Mouse (Mus musculus) kidney, adult 2 months (tissue): ENCODE measurements around the gene Vps25. TPM values are rescaled to one million over a fixed set of nuclear protein-coding genes. Genes with fewer than 3 reads are reported as not detected.

Experiments used
- DNase-seq: peaks from one replicate; pipeline ENCODE4 v3.0.0; 2021
- H3K27ac ChIP-seq: fragments of 200-500 bp; 2 replicates; pipeline ENCODE4 v1.5.1; 2012; ENCODE audit warnings: low read depth, low read length, control low read depth, inconsistent platforms; ENCODE audit not compliant: insufficient read depth
- H3K27me3 ChIP-seq: fragments of 200-500 bp; replicated peaks from 2 replicates; pipeline ENCODE4 v1.6.1; 2012; ENCODE audit warnings: mild to moderate bottlenecking, moderate library complexity, low read length, inconsistent platforms; ENCODE audit not compliant: control insufficient read depth, insufficient read depth
- H3K36me3 ChIP-seq: fragments of 200-500 bp; 2 replicates; pipeline ENCODE4 v1.6.1; 2012; ENCODE audit warnings: mild to moderate bottlenecking, moderate library complexity, low read length, inconsistent platforms; ENCODE audit not compliant: control insufficient read depth, insufficient read depth
- H3K4me1 ChIP-seq: fragments of 200-500 bp; 2 replicates; pipeline ENCODE4 v1.6.1; 2011; ENCODE audit warnings: low read length; ENCODE audit not compliant: control insufficient read depth, insufficient read depth
- H3K4me3 ChIP-seq: fragments of 200-500 bp; 2 replicates; pipeline ENCODE4 v1.5.1; 2011; ENCODE audit warnings: mild to moderate bottlenecking, low read depth, low read length, control low read depth; ENCODE audit not compliant: insufficient read depth
- CTCF ChIP-seq: fragments of 200-500 bp; conservative IDR thresholded peaks from 2 replicates; pipeline ENCODE4 v1.5.1; 2011; ENCODE audit warnings: low read depth, mild to moderate bottlenecking, control low read depth, low read length, moderate library complexity, mixed read lengths; ENCODE audit not compliant: insufficient read depth, insufficient read length
- POLR2A ChIP-seq: fragments of 200-500 bp; IDR thresholded peaks from one replicate; pipeline ENCODE4 v1.6.1; 2011; ENCODE audit warnings: low read depth, low read length, control low read depth
- WGBS: fragments of 180-500 bp; shearing (Covaris S2); methylation state at CpG from one replicate; pipeline ENCODE4 v1.1.7; 2018; 5-methylcytosine and 5-hydroxymethylcytosine counted together
- polyA plus RNA-seq: library from polyadenylated mRNA; depleted of rRNA; stranded (reverse); fragments of >200 nt; gene quantifications from 2 replicates; pipeline ENCODE4 v1.2.3, GENCODE M21; 2012

Gene Vps25
- polyA plus RNA-seq, 1 experiment, result 116 TPM

GRCm38 (mm10) chr11:101232010-101232839, 21.3 kb upstream of the Vps25 start:
- WGBS, result 39% methylated on average over 6 of the region's 6 CpGs
- peaks cover 27% of the 10 kb centered on the region; the same call in 1 of the 2 replicates for H3K4me1 ChIP-seq
- peak overlapping the region; percentile 35 for H3K4me3 ChIP-seq
- peak; percentile 66 for DNase-seq
- H3K27ac ChIP-seq, result peak overlapping the region; percentile 97
- no peaks in the 10 kb centered on the region for H3K36me3 ChIP-seq
- TF ChIP-seq CTCF (no peak), POLR2A (no peak)
- no peaks in the 10 kb centered on the region for H3K27me3 ChIP-seq

GRCm38 (mm10) chr11:101233240-101233639, 20.3 kb upstream of the Vps25 start:
- Histone ChIP-seq H3K27me3 (no peaks in the 10 kb centered on the region), H3K27ac (peak overlapping the region; percentile 12; the same call in 1 of the 2 replicates), H3K4me1 (peaks cover 27% of the 10 kb centered on the region; the same call in 1 of the 2 replicates), H3K4me3 (no peak overlapping the region), H3K36me3 (no peaks in the 10 kb centered on the region)
- 57% methylated on average over 1 of the region's 1 CpGs for WGBS
- no peak for TF ChIP-seq CTCF
- TF ChIP-seq POLR2A, result no peak
- DNase-seq, result no peak

GRCm38 (mm10) chr11:101234124-101234523, 19.4 kb upstream of the Vps25 start:
- no peak overlapping the region for H3K4me3 ChIP-seq
- TF ChIP-seq CTCF, result no peak
- TF ChIP-seq POLR2A, result no peak
- peaks cover 27% of the 10 kb centered on the region; the same call in 1 of the 2 replicates for H3K4me1 ChIP-seq
- H3K27ac ChIP-seq, result no peak overlapping the region
- no peaks in the 10 kb centered on the region for H3K27me3 ChIP-seq
- no peak for DNase-seq
- no peaks in the 10 kb centered on the region for H3K36me3 ChIP-seq

- no peak overlapping the region for H3K27ac ChIP-seq
Measured at GRCm38 (mm10) chr11:101235429-101235828, 18.1 kb upstream of the Vps25 start.

GRCm38 (mm10) chr11:101236782-101237181, 16.7 kb upstream of the Vps25 start:
- Histone ChIP-seq H3K27me3 (no peaks in the 10 kb centered on the region), H3K4me3 (no peak overlapping the region), H3K4me1 (peaks cover 8% of the 10 kb centered on the region; the same call in 1 of the 2 replicates), H3K36me3 (no peaks in the 10 kb centered on the region), H3K27ac (no peak overlapping the region)
- TF ChIP-seq CTCF (no peak), POLR2A (no peak)
- WGBS, result 90% methylated on average over 5 of the region's 5 CpGs
- DNase-seq, result no peak

More at GRCm38 (mm10) chr11:101235429-101235828, 18.1 kb upstream of the Vps25 start:
- no peaks in the 10 kb centered on the region for H3K27me3 ChIP-seq
- H3K4me1 ChIP-seq, result peaks cover 20% of the 10 kb centered on the region; the same call in 1 of the 2 replicates
- H3K4me3 ChIP-seq, result no peak overlapping the region
- TF ChIP-seq POLR2A (no peak), CTCF (no peak)
- no peak for DNase-seq
- H3K36me3 ChIP-seq, result no peaks in the 10 kb centered on the region

- WGBS, result 57% methylated on average over 5 of the region's 5 CpGs
- Histone ChIP-seq H3K36me3 (no peaks in the 10 kb centered on the region), H3K27ac (no peak overlapping the region), H3K4me3 (no peak overlapping the region), H3K27me3 (no peaks in the 10 kb centered on the region), H3K4me1 (no peaks in the 10 kb centered on the region; the same call in 1 of the 2 replicates)
- no peak for TF ChIP-seq CTCF
- TF ChIP-seq POLR2A, result no peak
- no peak for DNase-seq
Measured at GRCm38 (mm10) chr11:101238071-101238647, 15.3 kb upstream of the Vps25 start.

- Histone ChIP-seq H3K4me1 (peaks cover 12% of the 10 kb centered on the region; the same call in 1 of the 2 replicates), H3K27ac (peak overlapping the region; percentile 63), H3K4me3 (no peak overlapping the region), H3K27me3 (no peaks in the 10 kb centered on the region), H3K36me3 (no peaks in the 10 kb centered on the region)
- WGBS, result 40% methylated on average over 4 of the region's 4 CpGs
- peak; percentile 77 for DNase-seq
- TF ChIP-seq CTCF, result no peak
- no peak for TF ChIP-seq POLR2A
Measured at GRCm38 (mm10) chr11:101245071-101245470, 8.4 kb upstream of the Vps25 start.
